Mouse (Mus musculus): Measurements from ENCODE around the gene Rpl28. TPM values are rescaled to one million over a fixed set of nuclear protein-coding genes. Genes with fewer than 3 reads are reported as not detected.

The Rpl28 gene
- total RNA-seq (2023): 1,000 to 10,000 TPM; 1,418 to 1,752 TPM

GRCm38 (mm10) chr7:4792278-4793212 lies at the start of gene Rpl28:
Gene Rpl28, plus strand, starts transcription at chr7:4792874.

DNA sequence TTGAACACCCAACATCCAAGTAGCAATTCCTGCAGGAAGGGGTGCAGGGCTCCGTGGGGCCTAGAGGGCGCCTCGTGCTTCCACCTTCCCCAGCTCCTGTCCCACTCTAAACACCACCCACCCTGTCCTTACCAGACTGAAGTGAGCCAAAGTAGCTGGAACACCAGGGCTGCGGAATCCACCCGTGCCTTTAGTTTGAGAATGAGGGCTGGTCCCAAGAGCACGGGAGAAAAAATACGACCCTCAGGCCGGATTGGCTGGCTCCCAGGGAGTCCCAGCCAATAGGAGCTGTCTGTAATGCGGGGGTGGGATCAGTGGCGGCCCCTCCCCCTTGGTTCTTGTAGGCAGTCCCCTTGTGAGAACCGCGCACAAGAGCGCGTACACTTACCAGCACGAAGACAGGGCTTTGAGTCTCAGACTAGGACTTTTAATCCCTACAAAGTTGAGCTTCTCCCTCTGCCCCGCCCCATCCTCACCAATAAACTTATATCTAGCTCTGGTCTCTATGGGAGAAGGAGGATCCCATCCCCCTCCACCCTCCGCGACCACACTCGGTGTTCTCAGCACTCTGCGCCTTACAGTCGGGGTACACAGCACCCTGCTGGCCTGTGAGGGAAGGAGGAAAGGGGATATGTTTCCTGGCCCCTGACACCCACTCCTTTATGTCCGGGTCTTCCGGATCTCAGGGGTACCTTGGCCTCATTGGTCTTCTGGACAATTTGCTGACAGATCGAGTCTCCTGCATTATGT lies 39.7 kb upstream of the Rpl28 start, which contains the start of gene Cox6b2:
TSS of gene Cox6b2 (minus strand) at position 274 of the 750 bp plus-strand sequence.

GRCm38 (mm10) chr7:4771202-4771601 lies 21.5 kb upstream of the Rpl28 start, which contains the start of gene Fam71e2:
Gene Fam71e2, minus strand, starts transcription at chr7:4771302.

GRCm38 (mm10) chr7:4782759-4783158 lies 9.9 kb upstream of the Rpl28 start, which contains the start of the genes Il11 and Tmem190:
Gene Il11, minus strand, starts transcription at chr7:4782859.
Gene Tmem190, plus strand, starts transcription at chr7:4782937.

DNA sequence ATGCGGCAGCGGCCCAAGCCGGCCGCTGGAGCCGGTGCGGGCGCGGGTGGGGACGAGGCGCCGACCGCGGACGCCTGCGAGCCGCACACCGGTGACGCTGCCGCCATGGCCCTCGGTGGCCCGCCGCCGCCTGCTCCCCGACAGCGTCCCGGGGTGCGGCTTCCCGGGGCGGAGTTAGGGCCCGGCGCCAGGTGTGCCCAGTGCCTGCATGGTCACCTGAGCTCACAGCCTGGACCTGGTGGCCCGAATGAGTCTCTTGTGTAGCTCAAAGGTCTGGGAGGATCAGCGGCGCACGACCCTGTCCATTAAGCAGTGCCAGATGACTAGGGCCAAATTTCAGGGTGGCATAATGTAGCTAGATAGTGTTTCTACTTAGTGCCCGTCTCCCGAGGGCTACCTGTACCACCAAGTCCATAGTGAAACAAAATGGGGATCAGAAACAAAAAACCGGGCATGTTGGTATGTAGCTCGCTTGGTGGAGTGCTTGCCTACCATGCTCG lies 3.2 kb upstream of the Rpl28 start, which contains the start of gene Tmem238:
TSS of gene Tmem238 (minus strand) at position 221 of the 500 bp plus-strand sequence.

DNA sequence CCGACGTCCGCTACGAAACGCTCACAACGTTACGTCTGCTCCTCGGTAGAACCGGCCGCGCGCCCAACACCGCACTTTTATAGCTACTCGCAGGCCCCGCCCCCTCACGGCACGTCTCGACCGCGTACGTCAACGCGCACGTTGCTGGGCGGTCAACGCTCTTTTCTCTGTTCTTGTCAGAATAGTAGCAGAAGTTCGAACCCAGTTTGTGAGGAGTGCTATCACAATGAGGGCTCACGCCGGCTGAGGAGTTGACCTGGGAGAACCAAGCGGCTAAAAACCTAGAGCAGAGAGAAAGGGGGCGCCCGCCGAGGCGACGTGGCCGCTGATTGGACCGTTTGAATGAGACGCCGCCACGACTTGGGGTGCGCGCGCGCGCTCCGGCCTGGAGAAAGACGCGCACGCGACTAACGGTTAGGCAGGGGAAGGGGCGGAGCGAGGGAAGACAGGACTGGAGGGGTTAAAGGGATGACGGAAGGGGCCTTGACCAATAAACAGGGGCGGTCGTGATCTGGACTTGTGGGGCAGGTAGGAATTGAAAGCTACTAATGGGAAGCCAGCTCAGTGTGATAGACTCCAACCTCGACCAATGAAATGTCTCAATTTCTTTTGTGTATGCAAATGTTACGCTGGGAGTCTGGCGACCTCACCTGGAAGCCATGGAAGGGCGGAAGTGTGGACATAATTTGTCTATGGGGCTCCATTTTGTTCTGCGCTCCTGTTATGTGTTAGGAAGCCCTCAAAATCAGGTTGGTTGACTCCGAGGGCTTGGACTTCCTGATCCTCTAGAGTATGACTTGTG lies 19.8 kb downstream of the Rpl28 start, which contains the start of gene Ube2s:
TSS of gene Ube2s (minus strand) at position 288 of the 802 bp plus-strand sequence.

GRCm38 (mm10) chr7:4844245-4844916 lies 51.7 kb downstream of the Rpl28 start, which contains the start of gene Shisa7:
Gene Shisa7, minus strand, starts transcription at chr7:4844696.

Other genes with a start within 250 kb of the Rpl28 start
- 1 to 10 TPM in 1 of 2 experiments, not detected in 1; 1.2 TPM for gene Syt5, start 245.3 kb upstream of the Rpl28 start, total RNA-seq (2023)
- gene Ptprh, start 188.8 kb upstream of the Rpl28 start, total RNA-seq (2023): under 1 TPM; 0.49 to 0.66 TPM
- gene Tmem86b, start 161.5 kb upstream of the Rpl28 start, total RNA-seq (2023): 10 to 100 TPM; 31.8 to 32.8 TPM
- gene Ppp6r1, start 133.9 kb upstream of the Rpl28 start, total RNA-seq (2023): 100 to 1,000 TPM; 194 to 198 TPM
- 10 to 100 TPM; 32.1 to 35.1 TPM for gene Hspbp1, start 107.8 kb upstream of the Rpl28 start, total RNA-seq (2023)
- gene Brsk1, start 102.3 kb upstream of the Rpl28 start, total RNA-seq (2023): under 1 TPM in 1 of 2 experiments, not detected in 1; 0.79 TPM
- gene Tmem150b, start 67.6 kb upstream of the Rpl28 start, total RNA-seq (2023): 10 to 100 TPM; 30.4 to 32.3 TPM
- gene Kmt5c, start 52.8 kb upstream of the Rpl28 start, total RNA-seq (2023): 100 to 1,000 TPM; 133 to 143 TPM
- 10 to 100 TPM; 14.3 to 17.8 TPM for gene Cox6b2, start 39.8 kb upstream of the Rpl28 start, total RNA-seq (2023)
- gene Fam71e2, start 21.6 kb upstream of the Rpl28 start, total RNA-seq (2023): not detected
- gene Il11, start 10.0 kb upstream of the Rpl28 start, total RNA-seq (2023): not detected
- not detected for gene Tmem190, start 9.9 kb upstream of the Rpl28 start, total RNA-seq (2023)
- 1 to 10 TPM; 1.3 to 1.9 TPM for gene Tmem238, start 3.2 kb upstream of the Rpl28 start, total RNA-seq (2023)
- 100 to 1,000 TPM; 114 to 117 TPM for gene Ube2s, start 19.7 kb downstream of the Rpl28 start, total RNA-seq (2023)
- gene Shisa7, start 51.8 kb downstream of the Rpl28 start, total RNA-seq (2023): 1 to 10 TPM; 1.2 to 1.5 TPM
- 1 to 10 TPM; 6.4 to 7.2 TPM for gene Isoc2b, start 77.4 kb downstream of the Rpl28 start, total RNA-seq (2023)
- 10 to 100 TPM; 11.6 to 14.8 TPM for gene Isoc2a, start 84.3 kb downstream of the Rpl28 start, total RNA-seq (2023)
- gene Gm36210, start 113.6 kb downstream of the Rpl28 start, total RNA-seq (2023): not detected
- gene Zfp628, start 122.3 kb downstream of the Rpl28 start, total RNA-seq (2023): 10 to 100 TPM; 17.1 to 18.6 TPM
- 1 to 10 TPM; 3.6 to 6.4 TPM for gene Nat14, start 129.2 kb downstream of the Rpl28 start, total RNA-seq (2023)
- gene Ssc5d, start 132.9 kb downstream of the Rpl28 start, total RNA-seq (2023): under 1 TPM in 1 of 2 experiments, not detected in 1; 0.12 TPM
- gene Sbk2, start 171.5 kb downstream of the Rpl28 start, total RNA-seq (2023): not detected
- gene Sbk3, start 178.3 kb downstream of the Rpl28 start, total RNA-seq (2023): not detected
- 1 to 10 TPM; 6.0 to 6.5 TPM for gene Zfp579, start 203.3 kb downstream of the Rpl28 start, total RNA-seq (2023)
- 10 to 100 TPM; 16.2 to 20.5 TPM for gene Zfp524, start 221.5 kb downstream of the Rpl28 start, total RNA-seq (2023)
- gene Fiz1, start 221.8 kb downstream of the Rpl28 start, total RNA-seq (2023): 10 to 100 TPM; 35.3 to 42.1 TPM
- gene Gm44973, start 222.6 kb downstream of the Rpl28 start, total RNA-seq (2023): not detected
- 10 to 100 TPM; 29.5 to 31.5 TPM for gene Zfp865, start 227.5 kb downstream of the Rpl28 start, total RNA-seq (2023)
- gene Ccdc106, start 227.7 kb downstream of the Rpl28 start, total RNA-seq (2023): 1 to 10 TPM in 1 of 2 experiments, under 1 TPM in 1; 0.86 to 1.5 TPM
- gene 4632433K11Rik, start 241.2 kb downstream of the Rpl28 start, total RNA-seq (2023): under 1 TPM in 1 of 2 experiments, not detected in 1; 0.76 TPM
- gene Zfp784, start 245.6 kb downstream of the Rpl28 start, total RNA-seq (2023): 1 to 10 TPM; 3.2 to 3.4 TPM

Measured in monocyte, adult 59 days (primary cell).